Mouse (Mus musculus) midbrain, postnatal 0 days (tissue): ENCODE results near the gene Smap2. TPM values are rescaled to one million over a fixed set of nuclear protein-coding genes. Genes with fewer than 3 reads are reported as not detected.

Experiments used
- ATAC-seq: fragments of 200-750 bp; cut with Nextera tagmentation; 2 replicates; pipeline ENCODE4 v1.8.0; 2017; ENCODE audit warnings: moderate number of reproducible peaks, mild to moderate bottlenecking, moderate TSS enrichment, moderate library complexity; ENCODE audit not compliant: low FRiP score
- DNase-seq: peaks from one replicate; pipeline ENCODE4 v3.0.0-alpha.2; 2015; ENCODE audit warnings: low spot score
- H3K27ac ChIP-seq: fragments of 300-500 bp; sonication (generic); 2 replicates; pipeline ENCODE4 v1.5.1; 2014; ENCODE audit warnings: low read depth, mild to moderate bottlenecking, low read length, mixed read lengths
- H3K27me3 ChIP-seq: fragments of 300-500 bp; sonication (generic); 2 replicates; pipeline ENCODE4 v1.6.1; 2014; ENCODE audit warnings: low read length, control low read depth, mixed read lengths; ENCODE audit not compliant: insufficient read depth
- H3K36me3 ChIP-seq: fragments of 300-500 bp; sonication (generic); 2 replicates; pipeline ENCODE4 v1.6.1; 2014; ENCODE audit warnings: low read length, control low read depth, mixed read lengths; ENCODE audit not compliant: insufficient read depth
- H3K4me1 ChIP-seq: fragments of 300-500 bp; sonication (generic); 2 replicates; pipeline ENCODE4 v1.6.1; 2014; ENCODE audit warnings: mild to moderate bottlenecking, control low read depth, antibody characterized with exemption, low read length, mixed read lengths; ENCODE audit not compliant: insufficient read depth
- H3K4me2 ChIP-seq: fragments of 300-500 bp; sonication (generic); 2 replicates; pipeline ENCODE4 v1.6.1; 2014; ENCODE audit warnings: low read depth, mild to moderate bottlenecking, low read length, mixed read lengths; ENCODE audit not compliant: poor library complexity, severe bottlenecking
- H3K4me3 ChIP-seq: fragments of 300-500 bp; sonication (generic); 2 replicates; pipeline ENCODE4 v1.5.1; 2014; ENCODE audit warnings: low read depth, mild to moderate bottlenecking, low read length, moderate library complexity
- H3K9ac ChIP-seq: fragments of 300-500 bp; sonication (generic); replicated peaks from 2 replicates; pipeline ENCODE4 v1.6.1; 2014; ENCODE audit warnings: mild to moderate bottlenecking, low read length, moderate library complexity, mixed read lengths; ENCODE audit not compliant: poor library complexity, severe bottlenecking
- H3K9me3 ChIP-seq: fragments of 300-500 bp; sonication (generic); 2 replicates; pipeline ENCODE4 v1.6.1; 2016; ENCODE audit warnings: low read length, control low read depth
- CTCF ChIP-seq: IDR thresholded peaks from 2 replicates; pipeline ENCODE4 v1.5.1; 2016; ENCODE audit warnings: antibody characterized with exemption, mild to moderate bottlenecking
- WGBS: fragments of 180-500 bp; shearing (Covaris S2); extraction: QIAGEN DNeasy Blood & Tissue Kit; methylation state at CpG from one replicate; pipeline ENCODE4 v1.1.7; 2014; 5-methylcytosine and 5-hydroxymethylcytosine counted together
- polyA plus RNA-seq: library from polyadenylated mRNA; unstranded; fragments of >200 nt; fragmentation: Nextera tagmentation; extraction: Ambion mirVana; gene quantifications from 2 replicates; pipeline ENCODE4 v1.2.1, GENCODE M21; 2015
- total RNA-seq: library from RNA; depleted of rRNA; stranded (reverse); fragments of >200 nt; gene quantifications from 2 replicates; pipeline ENCODE4 v1.2.3, GENCODE M21; 2014

Smap2 gene
- total and polyA plus RNA-seq, 2 experiments from 2014 or later = 45.5 to 91.6 TPM

DNA sequence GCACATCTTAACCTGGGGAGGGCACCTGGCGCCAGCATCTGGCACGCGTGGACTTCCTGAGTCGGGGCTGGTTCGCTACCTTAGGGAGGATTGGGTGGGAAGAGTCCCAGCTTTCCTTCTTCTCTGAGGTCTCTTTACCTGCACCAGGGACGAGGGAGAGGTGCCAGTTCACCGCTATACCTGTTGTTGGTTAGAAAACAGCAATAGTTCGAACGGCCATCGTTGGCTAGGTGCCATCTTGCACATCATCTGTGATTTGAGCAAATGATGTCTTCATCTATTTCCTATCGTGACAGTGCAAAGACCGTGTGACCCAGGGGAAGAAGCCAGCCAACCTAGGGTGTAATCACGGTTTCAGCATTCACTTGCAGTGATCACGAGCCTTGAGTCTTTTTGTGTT, 23.3 kb upstream of the Smap2 start:
- Histone ChIP-seq H3K4me3 (peak overlapping the region; percentile 37), H3K27ac (peak overlapping the region; percentile 47; the same call in 1 of the 2 replicates)
- no peak; the same call in 1 of the 2 replicates for ATAC-seq

DNA sequence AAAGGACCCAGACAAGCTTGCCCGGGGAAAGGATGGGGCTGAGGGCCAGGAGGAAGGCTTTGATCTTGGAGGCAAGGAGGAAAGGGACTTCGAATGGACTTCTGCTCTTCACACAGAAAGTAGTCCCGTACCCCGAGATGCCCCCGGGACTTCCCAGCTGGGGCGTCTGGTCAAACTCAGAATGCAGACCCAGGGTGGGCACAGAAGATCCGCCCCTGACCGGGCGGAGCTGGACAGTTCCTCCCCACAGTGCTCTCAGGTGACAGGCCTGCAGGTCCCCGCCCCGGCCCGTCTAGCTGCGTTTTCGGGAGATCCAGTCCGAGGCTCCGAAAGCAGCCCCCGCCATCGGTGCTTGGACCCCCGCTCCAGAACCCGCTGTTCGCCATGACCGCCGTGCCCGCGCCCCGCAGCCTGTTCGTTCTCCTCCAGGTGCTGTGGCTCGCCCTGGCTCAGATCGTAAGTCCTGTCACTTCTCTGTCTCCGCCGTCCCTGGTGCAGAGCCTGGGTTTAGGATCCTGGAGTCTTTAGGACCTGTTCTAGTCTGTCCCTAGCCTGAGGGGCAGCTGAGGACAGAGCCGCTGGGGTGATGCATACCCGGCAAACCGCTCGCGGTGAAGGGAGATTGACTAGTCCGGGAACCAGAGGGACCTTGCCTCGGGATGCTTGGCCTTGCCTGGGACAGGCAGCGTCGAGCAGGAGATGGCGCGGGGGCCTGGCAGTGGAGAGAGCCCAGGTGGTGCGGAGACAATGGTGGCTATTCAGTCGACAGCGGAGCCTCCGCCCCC, 22.5 kb upstream of the Smap2 start, which contains the start of gene Col9a2:
Col9a2 (plus strand) TSS at position 55 of the 785 bp plus-strand sequence.
- DNase-seq (peak; percentile 51), ATAC-seq (peak; percentile 17; the same call in 1 of the 2 replicates)
- Histone ChIP-seq H3K4me3 (peak within 1 kb of the TSS; percentile 37), H3K4me2 (peak within 1 kb of the TSS; percentile 53), H3K27ac (no peak within 1 kb of the TSS), H3K4me1 (0 out of 2 replicates have a peak, but pooled peaks cover 4% of the 10 kb centered on the region), H3K36me3 (0 out of 2 replicates have a peak, but pooled peaks cover 3% of the 10 kb centered on the region), H3K27me3 (no peaks in the 10 kb centered on the region), H3K9me3 (no peaks in the 10 kb centered on the region), H3K9ac (peak within 1 kb of the TSS; percentile 63)
- no peak for TF ChIP-seq CTCF
- 4% methylated on average over 46 of the region's 46 CpGs for WGBS

More for the DNA sequence above, 23.3 kb upstream of the Smap2 start:
- Histone ChIP-seq H3K4me2 (peak overlapping the region; percentile 53), H3K36me3 (0 out of 2 replicates have a peak, but pooled peaks cover 3% of the 10 kb centered on the region), H3K9ac (0 out of 2 replicates have a peak overlapping the region, but pooled peaks have one; percentile 63), H3K27me3 (no peaks in the 10 kb centered on the region), H3K9me3 (no peaks in the 10 kb centered on the region), H3K4me1 (0 out of 2 replicates have a peak, but pooled peaks cover 4% of the 10 kb centered on the region)
- 59% methylated on average over 14 of the region's 14 CpGs for WGBS
- TF ChIP-seq CTCF = no peak
- no peak for DNase-seq

DNA sequence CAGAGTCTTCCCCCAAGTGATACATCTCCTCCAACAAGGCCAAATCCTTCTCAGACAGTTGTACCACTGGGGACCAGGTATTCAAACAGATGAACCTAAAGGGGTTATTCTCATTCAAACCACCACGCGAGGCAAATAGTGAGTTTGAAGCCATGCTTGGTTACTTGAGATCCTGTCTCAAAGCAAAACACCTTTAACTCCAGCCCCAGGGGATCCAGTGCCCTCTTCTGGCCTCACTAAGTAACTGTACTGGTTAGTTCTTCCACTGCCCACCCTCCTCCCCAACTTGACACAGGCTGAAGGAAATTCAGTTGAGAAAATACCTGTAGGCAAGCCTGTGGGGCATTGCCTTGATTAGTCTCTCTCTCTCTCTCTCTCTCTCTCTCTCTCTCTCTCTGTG, 16.0 kb upstream of the Smap2 start:
- Histone ChIP-seq H3K27ac (no peak overlapping the region), H3K4me3 (no peak overlapping the region), H3K27me3 (no peaks in the 10 kb centered on the region), H3K9me3 (no peaks in the 10 kb centered on the region), H3K36me3 (no peaks in the 10 kb centered on the region), H3K9ac (no peak overlapping the region), H3K4me2 (no peak overlapping the region), H3K4me1 (no peaks in the 10 kb centered on the region)
- ATAC-seq (no peak), DNase-seq (no peak)
- TF ChIP-seq CTCF = peak; percentile 30
- 69% methylated on average over 2 of the region's 2 CpGs for WGBS

DNA sequence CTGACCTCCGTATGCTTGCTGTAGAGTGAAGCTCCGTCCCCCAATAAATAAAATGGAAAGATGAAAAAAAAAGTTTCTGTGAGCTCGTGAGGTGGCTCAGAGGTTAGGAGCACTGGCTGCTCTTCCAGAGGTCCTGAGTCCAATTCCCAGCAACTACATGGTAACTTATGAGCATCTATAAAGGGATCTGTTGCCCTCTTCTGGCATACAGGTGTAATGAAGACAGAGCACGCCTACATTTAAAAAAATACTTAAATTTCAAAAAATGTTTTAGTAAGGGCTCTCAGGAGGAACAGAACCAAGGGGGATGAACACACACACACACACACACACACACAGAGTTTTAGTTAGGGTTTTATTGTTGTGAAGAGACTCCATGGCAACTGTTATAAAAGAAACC, 14.4 kb upstream of the Smap2 start:
- WGBS = 51% methylated on average over 4 of the region's 4 CpGs
- Histone ChIP-seq H3K4me3 (no peak overlapping the region), H3K9ac (no peak overlapping the region), H3K9me3 (no peaks in the 10 kb centered on the region), H3K27me3 (no peaks in the 10 kb centered on the region), H3K27ac (no peak overlapping the region), H3K4me1 (no peaks in the 10 kb centered on the region), H3K36me3 (no peaks in the 10 kb centered on the region), H3K4me2 (no peak overlapping the region)
- peak; percentile 59 for TF ChIP-seq CTCF
- no peak for ATAC-seq
- no peak for DNase-seq

DNA sequence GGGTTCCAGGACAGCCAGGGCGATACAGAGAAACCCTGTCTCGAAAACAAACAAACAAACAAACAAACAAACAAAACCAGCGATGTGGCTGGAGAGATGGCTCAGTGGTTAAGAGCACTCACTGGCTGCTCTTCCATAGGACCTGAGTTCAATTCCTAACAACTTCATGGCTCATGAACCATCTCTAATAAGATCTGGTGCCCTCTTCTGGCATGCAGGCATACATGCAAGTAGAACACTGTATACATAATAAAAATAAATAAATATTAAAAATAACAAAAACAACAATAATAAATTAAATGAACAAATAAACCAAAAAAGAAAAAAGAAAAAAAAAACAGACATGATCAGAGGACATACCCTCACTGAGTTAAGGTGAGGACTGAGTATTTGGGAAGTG, 12.6 kb upstream of the Smap2 start:
- Histone ChIP-seq H3K27ac (no peak overlapping the region), H3K9me3 (no peaks in the 10 kb centered on the region), H3K4me2 (no peak overlapping the region), H3K4me1 (no peaks in the 10 kb centered on the region), H3K4me3 (no peak overlapping the region), H3K36me3 (no peaks in the 10 kb centered on the region), H3K27me3 (no peaks in the 10 kb centered on the region), H3K9ac (no peak overlapping the region)
- 84% methylated on average over 3 of the region's 3 CpGs for WGBS
- DNase-seq = no peak
- no peak for ATAC-seq
- TF ChIP-seq CTCF = peak; percentile 40; the same call in 1 of the 2 replicates
